Mouse (Mus musculus) adipocyte (in vitro differentiated cells): ENCODE measurements around the gene AC161166.1.
"Not testable (repeated sequence)": the region's sequence is repeated elsewhere in the genome, so short reads cannot be mapped to it uniquely, and the experiment has no call there.

Experiments used
- DNase-seq: peaks from one replicate; pipeline ENCODE4 v3.0.0-alpha.2; 2016; ENCODE audit warnings: low spot score

Gene AC161166.1

DNA sequence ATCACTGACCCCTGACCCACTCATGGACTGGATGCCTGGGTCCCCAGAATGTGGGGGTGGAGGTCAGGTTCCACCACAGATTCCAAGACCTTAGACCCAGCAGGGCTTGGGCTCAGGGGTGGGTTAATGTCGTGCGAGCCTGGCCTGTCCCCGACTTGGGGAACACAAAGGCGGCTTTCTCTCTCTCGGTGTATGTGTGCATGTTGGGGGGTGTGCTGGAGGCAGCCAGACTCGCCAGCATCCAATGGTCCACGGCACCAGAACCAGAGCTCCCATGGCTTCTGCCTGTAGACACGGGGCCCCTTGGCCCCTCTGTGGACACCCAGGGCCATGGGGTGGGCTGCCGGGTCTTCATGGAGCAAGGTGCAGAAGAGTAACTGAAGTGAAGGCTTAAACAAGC, 26.8 kb downstream of the AC161166.1 start:
- no peak for DNase-seq

DNA sequence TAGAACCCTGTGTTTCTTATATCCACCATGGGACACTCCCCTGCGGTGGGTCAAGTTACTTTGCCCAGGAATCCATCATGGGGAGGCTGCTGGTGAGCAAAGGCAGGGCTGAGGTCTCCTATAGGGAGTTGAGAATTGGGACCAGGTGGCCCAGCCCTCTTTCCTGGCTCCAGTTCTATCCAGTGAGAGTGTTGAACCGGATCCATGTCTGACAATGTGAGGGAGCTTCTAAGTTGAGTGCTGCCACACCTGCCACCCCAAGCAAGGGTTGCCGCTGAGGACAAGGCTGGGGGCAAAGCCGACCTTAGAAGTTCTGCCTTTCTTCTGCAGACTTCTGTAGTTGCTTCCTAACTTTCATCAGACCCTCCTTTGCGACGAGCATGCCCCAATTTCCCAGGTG, 29.0 kb downstream of the AC161166.1 start:
- DNase-seq: not testable (repeated sequence)

DNA sequence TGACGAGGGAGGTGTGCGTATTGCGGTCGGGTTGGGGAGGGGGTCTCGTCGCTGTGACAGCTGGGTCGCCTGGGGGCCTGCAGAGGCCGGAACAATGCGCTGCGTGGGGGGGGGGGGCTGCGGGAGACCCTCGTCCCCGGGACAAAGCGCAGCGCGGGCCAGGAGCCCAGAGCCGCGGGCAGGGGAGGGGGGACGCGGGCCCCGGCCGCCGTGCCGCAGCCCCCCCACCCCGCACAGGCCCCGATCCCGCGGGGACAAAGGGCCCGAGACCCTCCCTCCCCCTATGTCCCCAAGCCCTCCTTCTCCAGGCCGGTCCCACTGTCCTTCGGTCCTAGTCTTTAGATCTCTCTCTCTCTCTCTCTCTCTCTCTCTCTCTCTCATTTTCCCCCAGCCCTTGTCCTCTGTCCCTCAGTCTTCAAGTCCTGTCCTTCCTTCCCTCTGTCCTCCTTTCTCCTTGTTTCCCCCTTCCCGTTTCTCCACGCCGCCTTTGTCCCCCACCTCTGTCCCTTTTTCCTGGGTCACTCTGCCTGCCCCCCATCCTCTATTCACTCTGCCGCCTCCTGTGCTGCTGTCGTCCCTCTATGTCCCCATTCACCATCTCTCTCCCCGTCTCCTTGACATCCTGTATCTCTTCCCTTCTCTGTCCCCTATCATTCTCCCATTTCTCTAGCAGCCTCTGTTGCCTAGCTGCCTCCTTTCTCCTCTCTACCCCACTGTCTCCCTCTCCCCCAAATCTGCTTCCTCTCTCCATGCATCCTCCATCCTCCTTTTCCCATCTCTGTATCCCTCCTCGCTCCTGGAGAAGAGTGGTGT, 29.8 kb downstream of the AC161166.1 start:
- DNase-seq: no peak

DNA sequence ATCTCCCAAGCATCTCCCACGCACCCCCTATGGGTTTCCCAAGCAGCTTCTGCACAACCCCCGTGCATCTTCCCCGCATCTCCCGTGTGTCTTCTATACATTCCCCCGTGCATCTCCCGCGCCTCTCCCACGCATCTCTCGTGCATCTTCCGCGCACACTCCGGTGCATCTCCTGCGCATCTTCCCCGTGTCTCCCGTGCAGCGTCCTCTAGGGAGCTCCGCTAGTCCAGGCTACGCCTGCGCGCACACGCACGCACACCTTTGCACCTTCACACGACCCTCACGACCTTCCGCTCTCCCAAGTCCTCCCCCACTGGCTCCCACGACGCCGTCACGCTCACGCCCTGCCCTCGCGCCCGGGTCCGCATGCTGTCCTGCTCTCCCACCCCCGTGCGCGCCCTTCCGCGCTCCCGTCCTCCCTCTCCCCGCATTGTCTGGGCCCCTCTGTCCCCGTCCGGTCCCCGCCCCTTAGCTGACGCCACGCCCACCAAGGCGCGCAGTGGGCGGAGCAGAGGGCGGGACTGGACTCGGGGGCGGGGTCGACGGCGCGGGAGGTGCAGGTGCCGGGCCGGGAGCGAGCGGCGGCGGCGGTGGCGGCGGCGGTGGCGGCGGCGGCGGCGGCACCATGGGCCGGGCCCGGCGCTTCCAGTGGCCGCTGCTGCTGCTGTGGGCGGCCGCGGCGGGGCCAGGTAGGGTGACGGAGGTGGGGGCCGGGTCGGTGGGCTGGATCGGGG, 30.6 kb downstream of the AC161166.1 start, which contains the start of gene Cadm4:
TSS of gene Cadm4 (plus strand) at position 550 of the 734 bp plus-strand sequence.
- no peak for DNase-seq

DNA sequence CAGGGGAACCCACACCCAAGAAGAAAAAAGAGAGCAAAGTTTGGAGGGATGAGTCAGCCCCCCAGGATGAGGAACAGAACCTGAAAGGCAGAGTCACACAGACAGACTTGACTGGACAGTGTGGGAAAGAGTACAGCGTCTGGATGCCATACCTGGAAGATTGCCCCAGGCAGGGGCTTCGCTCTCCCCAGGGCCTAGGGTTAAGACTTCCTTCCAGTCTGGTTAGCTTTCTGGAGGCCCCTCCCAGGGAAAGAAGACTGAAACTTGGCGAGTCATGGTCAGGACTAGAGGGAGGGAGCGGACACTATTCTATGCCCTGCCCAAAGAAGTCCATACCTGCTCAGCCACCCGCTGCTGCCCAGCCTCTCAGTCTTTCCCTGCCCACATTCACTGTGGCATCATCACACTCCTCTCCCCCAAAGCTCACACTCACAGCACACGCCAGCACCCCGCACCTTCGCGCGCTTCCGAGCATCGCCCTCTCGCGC, 31.2 kb downstream of the AC161166.1 start:
- no peak for DNase-seq

DNA sequence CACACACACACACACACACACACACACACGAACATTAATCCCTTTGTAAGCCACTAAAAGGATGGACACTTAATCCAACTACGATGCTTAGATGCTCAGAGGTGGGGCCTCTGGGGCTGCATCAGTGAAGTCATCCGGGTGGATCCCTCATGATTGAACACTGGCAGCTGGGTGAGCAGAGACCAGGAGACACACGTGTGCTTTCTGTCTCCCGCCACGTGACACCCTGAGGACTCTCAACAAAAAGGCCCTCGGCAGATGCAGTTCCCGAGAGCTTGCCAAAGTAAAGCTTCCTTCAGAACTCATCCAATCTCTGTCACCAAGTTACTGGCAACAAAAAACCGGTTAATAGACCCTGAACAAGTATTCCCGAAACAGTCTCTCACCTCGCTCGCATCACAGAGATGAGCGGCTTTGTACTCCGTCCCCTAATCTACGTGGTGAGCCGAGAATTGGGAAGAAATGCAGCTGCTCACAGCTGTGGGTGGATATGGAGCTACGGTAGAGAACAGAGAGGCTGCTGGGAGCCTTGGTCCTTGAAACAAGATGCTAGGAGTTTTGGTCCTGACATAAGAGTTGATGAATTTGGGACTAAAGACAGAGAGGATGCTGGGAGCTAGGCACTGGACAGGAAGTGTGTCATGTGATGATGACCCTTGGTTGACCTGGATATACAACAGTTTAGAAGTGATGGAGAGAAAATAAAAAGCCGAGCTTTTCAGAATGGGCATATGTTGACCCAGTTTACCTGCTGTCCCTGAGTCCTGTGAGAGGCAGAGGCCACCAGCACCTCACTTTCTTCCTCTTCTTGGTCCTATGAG, 31.9 kb downstream of the AC161166.1 start:
- DNase-seq: no peak

DNA sequence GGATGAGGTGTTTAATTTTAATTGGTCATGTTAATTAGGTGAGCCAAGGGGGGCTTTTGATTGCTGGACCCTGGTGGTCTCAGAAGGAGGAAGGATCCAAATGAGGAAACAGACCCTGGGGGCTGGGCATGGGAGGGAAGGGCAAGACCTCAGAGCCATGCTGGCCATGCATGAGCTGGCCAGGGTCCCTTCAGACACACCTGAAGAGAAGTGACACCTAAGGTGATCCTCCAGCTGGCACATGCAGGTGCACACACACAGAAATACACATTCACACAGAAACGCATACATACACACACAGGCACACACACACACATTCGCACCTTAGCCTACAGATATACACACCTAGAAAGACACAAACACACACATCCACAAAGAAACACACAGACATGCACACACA, 32.6 kb downstream of the AC161166.1 start:
- DNase-seq: no peak

DNA sequence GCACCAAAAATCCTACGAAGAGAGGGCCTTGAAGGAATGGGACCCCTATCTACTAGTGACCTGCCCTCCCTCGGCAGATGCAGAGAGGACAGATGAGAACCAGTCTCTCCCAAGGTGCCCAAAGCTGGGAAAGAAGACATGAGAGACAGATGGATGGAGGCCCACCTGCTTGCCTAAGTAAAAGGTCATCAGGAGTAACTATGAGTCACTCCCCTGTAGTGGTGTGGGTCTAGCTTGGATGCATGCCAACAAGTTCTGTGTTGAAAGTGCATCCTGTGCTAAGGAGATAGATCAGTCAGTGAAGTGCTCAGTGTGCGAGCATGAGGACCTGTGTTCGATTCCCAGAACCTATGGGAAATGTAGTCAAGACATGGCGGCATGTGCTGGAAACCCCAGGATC, 33.3 kb downstream of the AC161166.1 start:
- DNase-seq: no peak

DNA sequence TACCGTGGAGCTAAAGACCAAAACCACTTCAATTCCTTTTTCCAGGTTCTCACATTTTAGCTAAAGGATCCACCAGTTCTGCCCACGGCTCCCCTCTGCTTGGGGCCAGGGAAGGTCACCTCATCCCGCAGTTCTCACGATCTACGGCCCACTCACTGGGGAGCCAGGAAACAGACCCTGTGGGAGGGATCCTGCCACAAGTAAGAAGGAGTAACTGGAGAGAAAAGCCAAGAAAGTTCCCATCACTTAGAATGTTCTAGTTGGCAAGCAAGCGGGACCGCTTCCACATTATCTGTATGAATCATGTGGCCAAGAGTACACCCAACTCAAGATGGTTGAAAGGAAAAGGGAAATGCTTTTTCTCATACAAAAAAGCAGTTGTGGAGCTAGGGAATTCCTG, 35.4 kb downstream of the AC161166.1 start:
- DNase-seq: no peak

DNA sequence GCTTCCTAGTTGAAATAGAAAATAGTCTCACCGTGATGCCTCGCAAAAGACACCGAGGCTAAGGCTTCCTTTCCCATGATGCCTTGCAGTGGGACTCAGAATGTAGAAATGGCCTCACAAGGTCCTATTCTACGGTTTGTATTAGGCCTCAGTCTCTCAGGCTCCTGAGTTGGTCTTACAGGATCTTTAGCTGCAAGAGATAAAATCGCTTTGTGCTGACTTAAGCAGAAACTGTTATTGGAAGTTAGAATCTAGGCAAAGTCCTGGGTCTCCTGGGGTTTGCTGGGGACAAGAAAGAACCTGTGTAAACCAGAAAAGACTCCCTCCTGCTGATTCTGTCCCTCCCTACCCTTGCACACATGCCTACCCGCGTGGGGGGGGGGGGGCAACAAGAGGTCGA, 35.9 kb downstream of the AC161166.1 start:
- DNase-seq: no peak

DNA sequence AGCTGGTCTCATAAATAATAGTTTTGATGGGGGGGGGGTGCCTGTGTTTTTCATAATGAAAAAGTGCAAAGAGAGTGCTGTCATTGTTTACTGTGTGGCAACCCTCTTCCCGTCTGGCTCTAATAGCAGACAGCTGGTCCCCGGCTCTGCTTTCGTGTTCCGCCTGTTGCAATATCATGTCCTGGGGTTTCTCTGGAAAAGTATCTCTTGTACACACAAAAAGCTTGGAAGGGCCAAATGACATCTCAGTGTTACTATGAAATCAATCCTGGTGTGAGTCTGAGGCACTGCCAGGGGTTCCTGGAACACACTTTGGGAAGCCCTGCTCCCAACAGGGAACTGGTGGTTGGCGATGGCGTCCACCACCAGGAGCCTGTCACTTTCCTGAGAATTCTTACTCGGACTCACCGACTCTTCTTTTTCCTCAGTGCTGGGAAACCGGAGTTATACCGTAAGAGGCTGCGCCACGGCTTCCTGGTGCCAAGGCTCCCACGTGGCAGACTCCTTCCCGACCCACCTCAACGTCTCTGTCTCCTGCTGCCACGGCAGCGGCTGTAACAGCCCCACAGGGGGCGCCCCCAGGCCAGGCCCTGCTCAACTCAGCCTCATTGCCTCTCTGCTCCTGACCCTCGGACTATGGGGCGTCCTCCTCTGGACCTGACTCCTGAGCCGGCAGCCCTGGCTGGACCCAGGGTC, 37.3 kb downstream of the AC161166.1 start:
- DNase-seq: no peak

DNA sequence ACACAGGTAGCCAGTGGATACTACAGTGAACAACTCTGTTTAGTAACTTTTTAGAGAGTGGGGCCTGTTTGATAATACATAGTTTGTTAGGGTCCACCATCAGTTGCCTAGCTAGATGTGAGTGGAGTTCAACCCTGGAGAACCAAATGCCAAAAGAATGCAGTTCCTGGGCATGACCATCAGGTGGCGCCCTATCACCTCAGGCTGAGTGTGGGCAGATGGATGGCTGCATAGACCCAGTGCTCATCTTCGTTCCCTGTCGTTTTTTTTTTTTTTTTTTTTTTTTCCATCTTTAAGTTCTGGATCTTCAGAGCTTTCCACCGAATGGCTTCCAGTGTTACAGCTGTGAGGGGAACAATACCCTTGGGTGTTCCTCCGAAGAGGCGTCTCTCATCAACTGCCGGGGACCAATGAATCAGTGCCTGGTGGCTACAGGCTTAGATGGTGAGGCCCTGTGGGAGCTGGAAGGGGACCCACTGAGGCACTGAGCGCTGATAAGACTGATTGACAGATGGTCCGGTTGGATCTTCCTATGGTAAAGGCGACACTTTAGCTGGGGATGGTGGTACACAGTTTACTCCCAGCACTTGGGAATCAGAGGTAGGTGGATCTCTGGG, 38.2 kb downstream of the AC161166.1 start:
- peak; percentile 35 for DNase-seq

DNA sequence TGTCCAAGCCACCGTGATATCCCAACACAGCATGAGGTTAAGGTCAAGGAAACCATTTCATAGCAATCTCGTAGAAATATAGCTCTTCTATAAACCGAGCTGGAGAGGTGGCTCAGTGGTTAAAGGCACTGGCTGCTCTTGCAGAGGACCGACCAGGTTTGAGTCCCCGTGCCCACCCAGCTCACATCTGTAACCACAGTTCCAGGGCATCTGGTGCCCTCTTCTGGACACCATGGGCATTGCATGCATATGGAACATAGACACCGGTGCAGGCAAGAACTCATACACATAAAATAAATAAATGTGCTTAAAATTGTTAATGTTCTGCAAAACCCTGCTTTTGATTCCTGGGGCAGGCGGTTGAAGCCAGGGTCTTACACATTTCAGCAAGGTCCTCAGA, 39.3 kb downstream of the AC161166.1 start:
- no peak for DNase-seq

DNA sequence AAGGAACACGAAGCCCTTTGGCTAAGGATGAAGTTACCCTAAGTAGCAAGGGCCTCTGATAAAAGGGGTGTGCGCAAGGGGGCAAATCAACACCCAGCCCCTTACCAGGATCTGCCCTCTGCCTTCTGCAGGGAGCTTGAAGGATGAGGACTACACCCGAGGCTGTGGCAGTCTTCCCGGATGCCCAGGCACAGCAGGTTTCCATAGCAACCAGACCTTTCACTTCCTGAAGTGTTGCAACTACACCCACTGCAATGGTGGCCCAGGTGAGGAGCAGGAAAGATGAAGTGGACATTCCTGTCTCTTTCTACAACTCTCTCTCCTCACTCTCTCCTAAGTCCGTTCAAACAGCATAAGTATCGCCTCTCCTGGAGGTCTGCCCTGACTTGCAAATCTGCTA, 39.8 kb downstream of the AC161166.1 start:
- DNase-seq: no peak

DNA sequence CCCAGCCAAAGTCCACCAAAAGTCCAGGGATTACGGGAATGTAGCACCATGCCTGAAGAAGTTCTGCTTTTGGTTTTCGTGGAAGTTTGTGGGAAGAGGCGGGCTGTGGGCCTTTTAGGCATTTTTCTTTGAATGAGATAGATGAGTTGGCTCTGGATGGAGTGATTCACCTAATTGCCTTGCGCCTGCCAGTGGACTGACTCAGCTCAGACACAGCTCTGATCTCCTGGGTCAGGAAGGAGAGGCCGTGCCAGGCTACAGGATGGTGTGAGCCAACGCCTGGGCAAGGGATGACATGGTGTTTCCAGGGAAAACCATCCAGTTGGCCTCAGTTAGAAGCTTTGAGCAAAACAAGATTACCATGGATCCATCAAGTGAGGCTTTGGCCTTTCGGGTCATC, 41.9 kb downstream of the AC161166.1 start:
- DNase-seq: no peak

DNA sequence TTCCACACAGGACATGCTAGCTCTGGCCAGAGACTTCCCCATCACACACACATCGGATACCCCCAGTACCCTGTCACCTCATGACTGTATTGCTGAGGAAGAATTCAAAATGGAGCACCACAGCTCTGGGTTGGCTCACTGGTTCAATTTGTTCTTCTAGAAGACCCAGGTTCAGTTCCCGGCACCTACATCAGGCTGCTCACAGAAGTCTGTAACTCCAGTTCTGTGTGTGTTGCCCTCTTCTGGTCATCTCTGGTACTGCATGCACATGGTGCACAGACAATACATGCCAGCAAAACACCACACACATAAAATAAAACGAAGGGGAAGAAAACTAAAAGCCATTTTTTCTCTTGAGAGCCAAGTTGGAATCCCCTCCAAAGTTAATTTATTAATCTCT, 43.1 kb downstream of the AC161166.1 start:
- DNase-seq: no peak

DNA sequence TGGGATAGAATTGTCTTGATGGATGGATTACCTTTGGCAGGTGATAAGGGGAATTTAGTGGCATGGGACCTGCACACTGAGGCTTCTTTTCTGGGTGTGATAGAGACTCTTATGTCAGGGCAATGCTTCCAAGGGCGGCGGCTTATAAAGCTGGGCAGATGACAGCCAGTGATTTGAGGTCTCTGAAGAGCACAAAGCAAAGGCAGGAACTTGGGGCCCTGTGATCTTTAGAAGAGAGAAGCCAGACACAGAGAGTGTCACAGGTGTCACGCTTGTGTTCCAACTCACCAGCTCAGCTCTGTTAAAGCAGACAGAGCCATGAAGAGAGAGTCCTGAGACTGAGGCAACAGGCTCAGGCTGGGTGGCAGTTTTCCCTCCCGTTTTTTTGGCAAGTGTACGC, 44.4 kb downstream of the AC161166.1 start:
- no peak for DNase-seq

DNA sequence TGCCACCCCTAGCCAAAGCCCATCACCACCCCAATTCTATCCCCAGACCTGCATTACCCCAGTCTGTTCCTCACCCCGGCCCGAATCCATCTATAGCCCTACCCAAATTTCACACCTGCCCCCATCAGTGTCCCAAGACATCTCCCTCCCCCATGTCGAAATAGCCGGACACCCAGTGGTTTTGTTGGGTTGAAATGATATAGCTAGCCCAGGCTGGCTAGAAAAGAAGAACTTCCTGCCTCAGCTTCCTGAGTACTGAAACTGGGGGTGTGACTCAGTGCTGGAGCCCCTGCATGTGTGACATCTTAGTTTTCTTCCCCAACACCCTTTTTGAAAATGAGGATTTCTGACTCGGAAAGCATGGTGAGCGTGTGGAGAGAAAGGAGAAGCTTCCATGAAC, 45.4 kb downstream of the AC161166.1 start:
- no peak for DNase-seq

DNA sequence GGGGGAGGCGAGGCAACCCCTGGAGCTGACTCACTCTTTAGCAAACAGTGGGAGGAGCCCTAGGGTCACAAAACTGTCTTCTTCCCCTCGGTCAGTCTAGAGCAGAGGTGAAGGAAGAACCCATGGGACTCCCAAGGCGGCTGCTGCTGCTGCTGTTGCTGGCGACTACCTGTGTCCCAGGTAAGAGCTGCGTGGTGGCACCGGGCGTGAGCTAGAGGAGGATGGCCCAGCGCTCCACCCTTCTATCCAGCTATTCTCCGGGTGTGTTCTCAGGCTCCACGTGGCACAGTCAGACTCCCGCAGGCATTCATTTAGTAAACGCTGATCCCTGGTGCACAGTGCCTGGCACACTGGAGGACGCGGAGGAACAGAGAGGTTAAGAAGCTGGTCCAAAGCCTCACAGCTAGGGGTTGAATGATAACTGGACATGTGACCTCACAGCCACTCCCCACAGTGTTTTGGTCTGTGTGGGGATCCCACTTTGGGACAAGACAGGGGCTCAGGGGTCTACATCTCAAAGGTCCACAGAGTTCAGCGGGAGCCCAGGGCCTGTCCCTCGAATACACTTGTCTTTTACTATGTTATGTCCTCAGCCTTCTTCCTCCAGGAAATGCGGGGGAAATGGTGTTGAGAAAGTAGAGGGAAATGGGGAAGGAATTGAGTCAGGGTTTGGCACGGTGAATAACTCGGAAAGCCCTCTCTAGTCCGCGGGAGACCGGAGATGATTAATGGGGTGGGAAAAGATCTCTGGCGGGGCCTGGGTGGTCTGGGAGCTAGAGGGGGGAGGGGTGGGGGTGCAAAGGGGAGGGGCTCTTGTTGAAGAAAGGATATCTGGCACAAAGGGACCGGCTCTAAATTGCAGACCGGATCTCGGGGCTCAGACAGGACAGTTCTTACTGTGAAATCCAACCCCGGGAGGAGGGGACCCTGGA, 49.6 kb downstream of the AC161166.1 start, which contains the start of gene Plaur:
TSS of gene Plaur (plus strand) at position 97 of the 932 bp plus-strand sequence.
- no peak for DNase-seq
